Mouse (Mus musculus): Measurements from ENCODE around the gene Erich6.

The Erich6 gene

GRCm38 (mm10) chr3:58636406-58637295 is at the start of gene Erich6:
Gene Erich6, minus strand, starts transcription at chr3:58637207.
- no peak for DNase-seq (ENCODE audit: low spot score)

GRCm38 (mm10) chr3:58686206-58686921 is 49.4 kb upstream of the Erich6 start:
- DNase-seq (ENCODE audit: low spot score): no peak

DNA sequence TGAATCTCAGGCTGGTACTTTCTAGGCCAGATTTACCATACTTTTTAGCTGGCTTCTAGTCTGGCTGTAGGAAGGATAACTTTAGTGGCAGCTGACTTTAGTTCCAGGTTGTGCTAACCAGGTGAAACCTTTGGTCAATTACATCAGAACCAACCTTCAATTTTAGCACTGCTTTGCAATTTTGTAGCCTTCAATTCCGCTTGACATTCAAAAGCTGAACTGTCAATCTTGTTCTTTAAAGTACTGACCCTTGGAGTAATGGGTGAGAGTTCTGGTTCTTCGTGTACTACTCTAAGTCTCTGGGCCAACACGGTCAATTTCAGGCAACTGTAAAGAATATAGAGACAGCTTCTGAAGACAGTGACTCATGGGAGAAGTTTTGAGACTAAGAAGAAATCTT is 48.4 kb upstream of the Erich6 start:
- no peak for DNase-seq (ENCODE audit: low spot score)

DNA sequence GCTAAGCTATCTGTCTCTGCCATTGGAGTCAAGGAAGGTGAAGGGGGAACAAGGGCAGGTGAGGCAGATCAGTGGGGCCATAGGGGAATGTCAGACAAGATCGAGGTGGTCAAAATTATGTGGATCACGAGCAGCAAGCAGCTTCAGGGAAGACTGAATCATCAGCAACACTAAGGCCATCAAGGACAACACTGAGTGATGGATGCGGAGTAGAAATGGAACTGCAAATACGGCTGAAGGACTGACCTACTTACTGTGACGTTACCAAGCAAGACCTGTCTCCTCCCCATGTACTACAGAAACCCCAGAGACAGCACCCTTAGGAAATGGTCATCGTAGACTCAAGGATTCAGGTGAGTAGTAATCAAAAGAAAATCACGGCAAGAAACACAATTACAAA is 46.3 kb upstream of the Erich6 start:
- DNase-seq (ENCODE audit: low spot score): no peak

GRCm38 (mm10) chr3:58682336-58682735 is 45.3 kb upstream of the Erich6 start:
- DNase-seq (ENCODE audit: low spot score): peak; percentile 61

DNA sequence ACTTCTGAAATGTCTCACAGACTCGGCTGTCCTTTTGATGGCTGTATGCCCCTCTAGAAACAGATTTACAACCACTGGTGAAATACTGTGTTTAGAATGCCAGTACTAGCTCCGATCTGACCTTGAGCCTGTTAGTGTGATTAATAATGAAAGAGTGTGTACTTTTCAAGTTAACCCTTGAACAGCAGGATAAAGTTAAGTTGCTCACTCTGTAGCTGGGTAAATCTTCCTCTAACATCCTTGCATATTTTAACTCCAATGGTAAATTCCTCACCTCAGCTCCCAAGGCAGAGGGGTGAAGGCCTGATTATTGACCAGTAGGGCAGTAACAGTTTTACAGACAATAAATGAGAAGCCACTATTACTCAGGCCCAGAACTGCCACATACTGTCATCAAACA is 44.8 kb upstream of the Erich6 start:
- DNase-seq (ENCODE audit: low spot score): no peak

DNA sequence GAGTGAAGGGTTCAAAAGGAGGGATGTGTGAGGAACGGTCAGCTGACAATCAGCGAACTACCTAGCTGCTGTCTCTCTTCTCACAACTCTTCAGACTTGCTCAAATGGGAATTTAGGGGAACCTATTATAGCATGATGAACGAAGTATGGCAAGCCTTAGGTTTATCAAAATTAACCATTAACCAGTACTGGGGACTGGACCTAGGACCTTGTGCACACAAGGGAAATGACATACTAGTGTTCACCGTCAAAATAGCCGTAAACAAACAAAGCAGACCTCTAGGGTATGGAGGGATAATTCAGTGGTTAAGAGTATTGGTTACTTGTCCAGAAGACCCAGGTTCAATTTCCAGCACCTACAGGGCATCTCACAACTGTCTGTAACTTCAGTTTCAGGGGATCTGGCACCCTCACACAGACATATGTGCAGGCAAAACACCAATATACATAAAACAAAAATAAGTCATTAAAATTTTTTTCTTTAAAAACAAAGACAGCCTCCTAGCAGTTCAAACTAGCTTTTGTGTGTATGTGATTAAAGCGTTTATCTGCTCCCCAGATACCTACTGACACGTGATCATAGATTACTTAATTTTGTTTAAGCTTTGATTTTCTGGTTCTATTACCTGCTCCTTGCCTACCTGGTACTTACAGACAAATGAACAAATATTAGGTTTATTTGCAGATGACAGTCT is 44.1 kb upstream of the Erich6 start:
- DNase-seq (ENCODE audit: low spot score): no peak

DNA sequence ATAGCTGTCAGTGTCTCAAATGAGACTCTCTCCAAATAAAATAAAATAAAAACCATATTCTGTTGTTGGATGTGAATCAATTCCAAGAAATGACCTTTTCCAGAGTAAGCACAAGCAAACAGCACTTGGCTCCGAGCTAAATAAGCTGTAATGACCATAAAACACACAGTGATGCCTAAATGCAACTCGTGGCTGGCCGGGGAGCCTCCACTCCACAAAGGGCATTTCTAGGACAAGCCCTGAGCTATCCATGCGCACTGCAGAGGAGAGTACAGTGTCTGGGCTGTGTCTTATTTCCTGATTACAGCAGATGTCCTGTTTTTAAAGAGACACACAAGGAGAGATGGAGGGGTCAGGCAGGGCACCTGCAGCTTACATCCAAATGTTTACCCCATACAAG is 43.0 kb upstream of the Erich6 start:
- peak; percentile 74 for DNase-seq (ENCODE audit: low spot score)

GRCm38 (mm10) chr3:58678905-58679304 is 41.9 kb upstream of the Erich6 start:
- DNase-seq (ENCODE audit: low spot score): no peak

- no peak for DNase-seq (ENCODE audit: low spot score)
Measured at GRCm38 (mm10) chr3:58678384-58678783, 41.4 kb upstream of the Erich6 start.

GRCm38 (mm10) chr3:58677615-58678014 is 40.6 kb upstream of the Erich6 start:
- DNase-seq (ENCODE audit: low spot score): no peak

DNA sequence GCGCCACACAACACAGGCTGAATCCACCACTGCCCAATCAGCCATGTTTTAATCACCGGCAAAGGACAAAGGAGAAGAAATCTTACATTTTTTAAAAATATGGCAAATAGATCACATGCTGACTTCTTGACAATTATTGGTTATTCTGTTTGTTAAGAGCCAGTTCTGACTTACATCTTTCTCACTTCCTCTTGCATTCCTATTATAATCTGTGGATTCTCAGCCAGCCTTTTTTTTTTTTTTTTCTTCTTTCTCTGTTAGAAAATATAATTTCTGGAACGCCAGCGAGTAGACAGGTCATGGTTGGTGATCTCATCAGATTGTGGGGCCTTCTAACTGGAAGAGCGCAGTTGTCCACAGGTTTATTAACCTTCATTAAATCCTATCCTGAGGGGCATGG is 36.3 kb upstream of the Erich6 start:
- no peak for DNase-seq (ENCODE audit: low spot score)

DNA sequence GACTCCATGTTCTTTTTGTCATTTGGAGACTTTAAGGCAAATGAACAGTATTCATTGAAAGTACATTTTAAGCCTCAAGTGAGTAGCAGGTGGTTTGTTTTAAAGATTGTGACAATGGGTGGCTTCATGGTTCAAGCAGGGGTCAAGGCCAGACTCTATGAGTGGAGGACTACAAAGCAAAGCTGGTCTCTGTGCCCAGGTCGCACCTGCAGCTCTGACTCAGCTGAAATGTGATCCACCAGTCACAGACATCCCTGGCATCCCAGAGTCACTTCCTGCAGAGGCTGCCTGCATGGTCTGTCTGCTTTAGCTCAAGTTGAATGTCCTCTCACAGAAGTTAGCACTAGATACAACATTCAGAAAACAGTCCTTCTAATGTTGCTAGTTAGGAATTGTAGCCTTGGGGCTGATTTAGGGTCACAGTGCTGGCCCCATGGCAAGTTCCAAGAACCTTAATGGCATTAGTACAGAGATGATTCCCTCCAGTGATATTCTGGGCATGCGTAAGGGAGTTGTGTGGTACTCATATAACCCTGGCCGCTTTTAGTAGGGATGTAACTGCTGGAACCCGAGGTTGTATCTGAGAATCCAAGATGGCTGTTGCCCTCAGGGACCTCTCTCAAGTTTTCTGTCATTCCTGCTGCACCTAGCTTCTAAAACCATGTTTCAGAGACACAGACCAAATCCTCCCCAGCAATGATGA is 35.6 kb upstream of the Erich6 start:
- no peak for DNase-seq (ENCODE audit: low spot score)

DNA sequence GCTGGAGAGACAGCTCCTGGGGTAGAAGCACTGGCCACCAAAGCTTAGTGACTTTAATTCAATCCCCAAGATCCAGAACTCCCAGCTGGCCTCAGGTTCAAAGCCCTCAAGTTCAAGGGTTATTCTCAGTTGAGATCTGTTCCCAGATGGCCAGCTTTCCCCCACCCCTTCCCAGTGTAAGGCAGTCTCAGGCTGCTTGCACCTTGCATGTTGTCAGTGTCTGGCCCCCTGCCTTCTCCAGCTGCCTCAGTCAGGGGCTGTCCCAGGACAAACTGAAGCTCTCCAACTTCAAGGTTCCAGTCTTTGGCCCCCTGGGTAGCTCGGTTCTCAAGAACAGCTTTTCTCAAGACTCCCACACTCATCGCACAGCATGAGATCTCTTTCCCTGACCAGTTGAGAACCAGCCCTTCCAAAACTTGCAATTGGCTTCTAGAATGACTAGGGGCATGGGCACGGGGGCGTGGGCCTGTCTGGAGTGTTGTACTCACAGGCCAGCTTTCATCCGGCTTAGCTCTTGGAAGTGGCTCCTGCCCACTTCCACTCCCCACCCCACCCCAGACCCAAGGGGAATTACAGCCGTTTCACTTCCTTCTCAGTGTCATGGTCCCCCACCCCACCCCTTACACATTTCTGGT is 34.7 kb upstream of the Erich6 start:
- DNase-seq (ENCODE audit: low spot score): no peak

- DNase-seq (ENCODE audit: low spot score): no peak
Measured at GRCm38 (mm10) chr3:58663970-58664369, 27.0 kb upstream of the Erich6 start.

DNA sequence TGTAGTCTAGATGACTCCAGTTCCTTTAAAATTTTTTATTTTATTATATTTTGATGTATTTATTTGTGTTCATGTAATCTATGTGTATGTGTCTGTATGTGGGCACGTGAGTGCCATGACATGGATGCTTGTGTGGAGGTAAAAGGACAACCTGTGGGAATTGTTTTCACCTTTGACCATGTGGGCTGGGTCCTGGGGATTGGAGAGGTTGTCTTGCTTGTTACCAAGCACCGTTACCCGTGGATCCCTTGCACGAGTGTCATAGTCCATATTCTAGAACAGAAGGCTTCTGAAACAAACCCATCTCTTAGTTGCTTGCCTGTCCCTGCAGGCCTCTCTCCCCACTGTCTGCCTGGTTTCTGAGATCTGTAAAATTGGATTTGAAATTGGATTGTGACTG is 23.6 kb upstream of the Erich6 start:
- no peak for DNase-seq (ENCODE audit: low spot score)

GRCm38 (mm10) chr3:58657356-58657755 is 20.3 kb upstream of the Erich6 start:
- DNase-seq (ENCODE audit: low spot score): peak; percentile 71

DNA sequence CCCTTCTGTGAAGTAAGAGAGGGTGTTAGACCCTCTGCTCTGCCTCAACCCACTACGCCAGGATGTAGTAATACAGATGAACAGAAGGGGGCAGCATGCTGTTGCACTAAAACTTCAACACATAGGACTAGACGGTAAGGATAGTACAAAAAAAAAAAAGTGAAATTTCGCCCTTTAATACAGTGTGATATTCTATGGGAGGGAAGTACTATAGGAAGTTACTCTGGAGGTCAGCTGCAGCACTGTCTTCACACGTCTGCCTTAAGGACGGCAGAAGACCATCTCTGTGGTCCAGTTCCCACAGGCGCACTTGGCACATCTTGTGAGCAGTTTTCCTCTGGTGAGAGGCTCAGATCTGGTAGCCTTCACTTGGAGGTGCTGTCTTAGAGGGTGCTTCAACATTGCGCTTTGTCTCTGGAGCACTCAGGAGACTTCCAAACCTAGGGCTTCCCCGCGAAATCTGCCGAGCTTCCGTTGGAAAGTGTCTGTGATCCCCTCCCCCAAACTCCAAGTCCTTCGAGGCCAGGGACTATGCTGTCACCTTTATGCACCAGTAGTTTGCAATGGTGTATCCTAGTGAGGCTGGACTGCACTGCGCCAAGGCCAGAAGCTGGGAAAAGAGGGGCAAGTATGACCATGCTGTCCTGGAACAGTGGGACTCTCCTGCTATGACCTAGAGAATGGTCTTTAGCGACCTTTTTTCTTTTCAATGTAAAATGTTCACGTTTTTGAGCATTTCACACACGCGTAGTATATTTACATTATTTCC is 18.5 kb upstream of the Erich6 start:
- DNase-seq (ENCODE audit: low spot score): peak; percentile 83

- DNase-seq (ENCODE audit: low spot score): peak; percentile 63
Measured at GRCm38 (mm10) chr3:58653907-58654306, 16.9 kb upstream of the Erich6 start.

DNA sequence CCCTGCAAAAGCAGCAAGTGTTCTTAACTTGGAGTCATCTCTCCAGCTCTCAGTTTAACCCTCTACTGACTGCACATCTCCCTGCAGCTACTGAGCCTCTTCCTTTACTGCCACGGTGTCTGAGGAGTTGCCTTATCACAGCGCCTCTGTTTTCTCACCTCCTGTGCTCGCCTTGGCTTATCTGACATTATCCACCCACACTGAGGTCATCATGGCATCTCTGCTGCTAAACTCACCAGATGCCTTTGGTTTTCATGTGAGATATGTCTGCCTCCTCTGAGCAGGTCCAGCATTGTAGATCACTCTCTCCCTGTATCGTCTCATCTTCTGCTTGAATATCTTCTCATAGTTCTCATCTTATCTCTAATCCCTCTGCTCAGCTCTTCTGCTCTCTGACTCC is 13.3 kb upstream of the Erich6 start:
- no peak for DNase-seq (ENCODE audit: low spot score)

GRCm38 (mm10) chr3:58647179-58647578 is 10.2 kb upstream of the Erich6 start:
- DNase-seq (ENCODE audit: low spot score): no peak

Data from adipocyte (in vitro differentiated cells).